Mouse (Mus musculus): Measurements from ENCODE around the gene Kcnmb1.

DNA sequence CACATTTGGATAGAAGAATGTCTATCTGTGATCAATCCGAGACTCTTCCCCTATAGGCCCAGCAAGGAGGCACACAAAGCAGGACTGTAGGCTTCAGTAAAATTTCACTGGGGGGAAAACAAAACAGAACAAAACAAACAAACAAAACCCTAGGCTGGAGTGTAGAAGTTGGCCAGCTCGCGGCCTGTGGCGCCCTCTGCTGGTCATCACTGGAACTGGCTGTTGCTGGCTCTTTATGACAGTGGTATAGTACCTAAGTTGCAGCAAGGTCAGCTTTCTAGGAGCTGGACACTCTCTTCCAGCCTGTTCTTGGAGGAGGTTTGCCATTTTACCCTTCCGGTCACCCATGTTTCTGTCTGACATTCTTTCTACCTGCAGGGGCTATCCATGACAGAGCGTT, 45.2 kb upstream of the Kcnmb1 start:
- TF ChIP-seq CTCF (conservative IDR thresholded peaks at IDR 0.05 in 1 of 2, IDR thresholded peaks at IDR 0.05 in 1 of 2; ENCODE audit: low read depth in 2 of 2, low read length in 2 of 2) (peak; percentile 99 to 100), TBP (conservative IDR thresholded peaks at IDR 0.05; ENCODE audit: low read depth, low read length) (no peak), USF1 (IDR thresholded peaks at IDR 0.05; ENCODE audit: low read depth, low read length) (no peak), RAD21 (IDR thresholded peaks at IDR 0.05; ENCODE audit: low read depth, low read length) (peak; percentile 99), MXI1 (IDR thresholded peaks at IDR 0.05; ENCODE audit: low read depth, low read length) (0 out of 2 replicates have a peak, but pooled peaks have one; percentile 29), HCFC1 (IDR thresholded peaks at IDR 0.05; ENCODE audit: low read depth, low read length) (no peak), E2F4 (IDR thresholded peaks at IDR 0.05; ENCODE audit: insufficient replicate concordance, low read depth, low read length) (no peak), EP300 (IDR thresholded peaks at IDR 0.05; ENCODE audit: low read length) (no peak), JUND (conservative IDR thresholded peaks at IDR 0.05; ENCODE audit: low read depth, low read length) (no peak), GABPA (IDR thresholded peaks at IDR 0.05; ENCODE audit: insufficient replicate concordance, low read depth, low read length) (no peak), BHLHE40 (IDR thresholded peaks at IDR 0.05; ENCODE audit: low read depth, low read length) (0 out of 2 replicates have a peak, but pooled peaks have one; percentile 11)

Measured in CH12.LX (cell line).